Mouse (Mus musculus): ENCODE measurements around the gene Fcrl1.
A peak's percentile ranks its signal among the peaks of the same experiment; 100 is the strongest.
"Not testable (repeated sequence)": the region's sequence is repeated elsewhere in the genome, so short reads cannot be mapped to it uniquely, and the experiment has no call there.

Gene Fcrl1

GRCm38 (mm10) chr3:87376195-87377165, at the start of gene Fcrl1:
Fcrl1 (plus strand) TSS chr3:87376387.
- DNase-seq (ENCODE audit: low read depth, low spot score), result no peak

GRCm38 (mm10) chr3:87337899-87338298, 38.3 kb upstream of the Fcrl1 start:
- DNase-seq (ENCODE audit: low read depth, low spot score), result no peak

DNA sequence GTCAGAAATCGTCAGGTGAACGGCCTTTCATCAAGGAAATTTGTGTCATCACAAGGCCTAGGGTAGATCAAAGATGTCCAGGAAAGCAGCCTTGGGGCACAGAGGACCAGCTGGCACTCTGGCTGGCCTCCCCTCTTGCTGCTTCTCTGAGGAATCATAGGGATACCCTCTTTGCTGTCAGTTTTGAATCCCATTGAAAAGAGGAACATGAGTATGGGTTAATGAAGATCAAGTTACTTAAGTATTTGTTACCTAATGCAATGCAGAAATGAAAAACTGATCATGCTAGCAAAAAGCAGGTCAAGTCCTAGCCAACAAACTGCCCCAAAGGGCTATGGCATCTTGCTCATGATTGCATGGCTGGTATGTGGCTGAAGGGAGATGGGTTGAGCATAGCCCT, 25.2 kb upstream of the Fcrl1 start:
- DNase-seq (ENCODE audit: low read depth, low spot score), result not testable (repeated sequence)

DNA sequence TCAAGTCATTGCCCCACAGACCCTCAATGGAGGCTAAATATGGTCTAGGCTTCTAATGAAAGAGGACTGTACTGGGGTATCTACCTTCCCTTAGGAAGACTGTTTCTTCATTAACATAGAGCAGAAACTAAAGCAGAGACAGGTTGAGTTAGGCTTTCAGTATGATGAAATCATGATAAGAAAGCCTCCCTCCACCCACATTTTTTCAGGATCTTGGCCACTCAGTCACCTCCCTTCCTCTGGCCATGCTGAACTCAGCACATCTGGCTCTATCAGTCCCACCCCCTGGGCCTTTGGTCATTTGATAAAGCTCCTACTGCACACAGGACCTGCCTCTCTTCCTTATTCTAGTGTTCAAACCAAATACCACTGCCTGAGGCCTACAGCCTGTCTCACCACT, 18.6 kb upstream of the Fcrl1 start, which contains the start of gene Cd5l:
TSS of gene Cd5l (plus strand) at position 301 of the 400 bp plus-strand sequence.
- no peak for DNase-seq (ENCODE audit: low read depth, low spot score)

DNA sequence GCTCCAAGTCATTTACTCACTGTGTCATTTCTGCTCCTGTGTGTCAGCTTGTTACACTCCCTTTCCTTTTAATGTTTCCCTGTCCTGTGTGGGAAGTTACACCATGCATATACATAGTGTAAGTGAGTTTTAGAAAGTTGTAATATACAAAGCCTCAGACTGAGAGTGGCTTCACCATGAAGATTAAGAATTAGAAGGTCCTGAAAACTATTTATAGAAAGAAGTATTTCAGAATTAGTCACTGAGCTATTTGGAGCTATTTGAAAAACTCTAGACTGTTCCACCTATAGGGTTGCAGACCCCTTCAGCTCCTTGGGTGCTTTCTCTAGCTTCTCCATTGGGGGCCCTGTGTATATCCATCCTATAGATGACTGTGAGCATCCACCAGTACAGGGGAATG, 17.0 kb upstream of the Fcrl1 start:
- no peak for DNase-seq (ENCODE audit: low read depth, low spot score)

DNA sequence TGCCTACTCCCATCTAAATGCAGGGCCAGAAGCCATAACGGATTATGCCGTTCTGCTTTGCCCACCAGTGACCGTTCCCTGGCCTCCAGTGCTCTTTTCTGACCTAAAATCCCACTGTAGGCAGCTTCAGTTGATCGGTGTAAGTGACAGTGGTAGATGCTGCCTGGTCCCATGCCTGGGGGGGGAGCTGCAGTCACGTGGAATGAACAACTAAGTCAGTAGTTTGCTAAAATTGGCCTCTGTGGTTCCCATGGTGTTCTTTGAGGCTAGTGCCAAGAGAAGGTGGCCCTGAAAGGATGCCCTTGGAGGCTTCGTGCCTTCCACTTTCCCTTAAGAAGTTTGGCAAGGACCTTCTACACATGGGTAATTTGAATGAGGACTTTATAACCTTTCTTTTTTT, 15.7 kb upstream of the Fcrl1 start:
- DNase-seq (ENCODE audit: low read depth, low spot score), result no peak

- no peak for DNase-seq (ENCODE audit: low read depth, low spot score)
These were observed 10.5 kb upstream of the Fcrl1 start for GRCm38 (mm10) chr3:87365691-87366090.

- no peak for DNase-seq (ENCODE audit: low read depth, low spot score)
These were observed 8.7 kb upstream of the Fcrl1 start for GRCm38 (mm10) chr3:87367511-87367910.

DNA sequence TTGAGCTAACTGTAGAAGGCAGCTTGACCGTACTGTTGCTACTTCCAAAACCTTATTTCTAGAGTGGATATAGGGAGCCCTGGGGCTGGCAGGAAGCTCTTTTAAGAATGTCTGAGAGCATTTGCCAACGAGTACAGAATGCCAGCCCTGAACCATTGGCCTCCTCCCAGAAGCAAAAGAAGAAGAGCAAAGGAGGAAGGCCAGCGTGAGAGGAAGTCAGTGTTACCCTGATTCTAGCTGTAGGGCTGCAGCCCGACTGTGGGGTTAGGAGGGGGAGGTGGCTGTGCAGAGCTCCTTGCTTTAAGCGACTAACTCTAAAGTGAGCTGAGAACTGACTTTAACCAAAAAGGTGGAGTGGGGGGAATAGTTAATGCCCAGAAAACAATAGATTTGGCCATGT, 7.0 kb upstream of the Fcrl1 start:
- DNase-seq (ENCODE audit: low read depth, low spot score), result no peak

GRCm38 (mm10) chr3:87377228-87377627, 1.0 kb downstream of the Fcrl1 start:
- no peak for DNase-seq (ENCODE audit: low read depth, low spot score)

- DNase-seq (ENCODE audit: low read depth, low spot score), result no peak
These were observed 1.5 kb downstream of the Fcrl1 start for GRCm38 (mm10) chr3:87377719-87378118.

GRCm38 (mm10) chr3:87379641-87380315, 3.6 kb downstream of the Fcrl1 start:
- DNase-seq (ENCODE audit: low read depth, low spot score), result not testable (repeated sequence)

DNA sequence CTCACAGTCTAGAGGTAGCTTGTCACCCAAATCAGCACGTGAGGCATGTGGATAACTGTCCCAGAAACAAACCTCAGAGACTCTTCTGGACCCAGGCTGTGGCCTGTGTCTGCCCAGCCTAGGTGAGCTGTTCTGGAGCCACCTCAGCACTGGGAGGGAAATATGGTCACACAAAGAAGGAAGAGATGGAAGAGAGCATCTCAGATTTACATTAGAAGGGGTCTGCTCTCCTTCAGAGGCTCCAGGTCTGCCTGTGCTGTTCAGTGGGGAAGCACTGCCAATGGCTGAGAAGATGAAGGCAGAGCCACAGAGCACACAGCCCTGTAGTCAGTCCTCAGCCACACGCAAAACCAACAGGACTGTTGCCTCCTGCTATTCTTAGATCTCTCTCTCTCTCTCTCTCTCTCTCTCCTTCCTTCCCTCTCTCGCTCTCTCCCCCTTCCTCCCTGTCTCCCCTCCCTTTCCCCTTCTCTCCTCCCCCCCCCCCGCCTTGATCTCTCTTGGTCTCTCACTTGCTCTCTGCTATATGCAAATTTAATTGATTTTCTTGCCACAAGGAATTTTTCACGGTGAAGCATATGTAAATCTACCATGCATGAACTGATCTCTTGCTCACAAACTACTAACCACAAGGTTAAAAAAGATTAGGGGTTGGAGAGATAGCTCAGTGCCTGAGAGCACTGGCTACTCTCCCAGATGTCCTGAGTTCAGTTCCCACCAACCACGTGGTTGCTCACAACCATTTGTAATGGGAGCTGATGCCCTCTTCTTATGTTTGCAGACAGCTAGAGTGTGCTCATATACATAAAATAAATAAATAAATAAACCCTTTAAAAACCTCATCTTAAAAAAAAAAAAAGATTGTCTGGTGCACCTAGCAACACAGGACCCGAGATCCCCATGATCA, 5.9 kb downstream of the Fcrl1 start:
- no peak for DNase-seq (ENCODE audit: low read depth, low spot score)

GRCm38 (mm10) chr3:87383308-87383707, 7.1 kb downstream of the Fcrl1 start:
- DNase-seq (ENCODE audit: low read depth, low spot score), result no peak

- DNase-seq (ENCODE audit: low read depth, low spot score), result no peak
These were observed 8.9 kb downstream of the Fcrl1 start for GRCm38 (mm10) chr3:87385105-87385504.

DNA sequence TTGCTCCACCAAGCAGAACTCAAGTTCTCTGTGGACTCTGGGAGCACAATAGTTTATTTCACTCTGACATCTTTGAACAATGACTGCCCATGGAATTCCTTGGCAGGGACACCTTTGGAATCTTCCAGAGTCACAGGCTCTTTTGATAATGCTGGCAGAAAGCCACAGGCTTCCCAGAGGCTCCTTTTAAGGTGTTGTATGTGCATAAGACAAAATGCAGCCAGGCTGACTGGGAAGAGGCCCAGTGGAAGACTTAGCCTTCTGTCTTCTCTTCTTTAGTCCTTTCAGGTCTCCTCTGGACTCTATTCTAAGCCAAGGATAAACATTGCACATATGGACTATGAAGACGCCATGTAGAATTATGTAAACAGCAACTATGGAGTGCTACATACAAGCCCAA, 14.7 kb downstream of the Fcrl1 start:
- DNase-seq (ENCODE audit: low read depth, low spot score), result no peak

DNA sequence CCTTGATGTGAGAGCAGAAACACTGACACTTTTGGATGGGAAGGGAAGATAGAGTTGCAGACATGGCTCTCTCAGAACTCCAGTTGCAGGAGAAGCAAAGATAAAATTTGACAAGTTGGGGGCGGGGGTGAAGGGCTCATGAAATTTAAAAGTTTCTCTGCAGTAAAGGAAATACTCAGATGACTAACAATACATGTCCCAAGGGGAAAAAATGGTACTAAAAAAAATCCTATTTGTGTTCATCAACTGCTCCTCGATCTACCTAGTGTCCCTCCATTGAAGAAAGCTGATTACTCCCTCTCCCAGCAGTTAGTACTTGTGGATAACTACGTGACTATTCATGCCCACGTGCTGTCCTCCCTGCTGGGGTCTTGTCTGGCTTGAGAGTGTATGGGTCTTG, 22.6 kb downstream of the Fcrl1 start:
- DNase-seq (ENCODE audit: low read depth, low spot score), result no peak

GRCm38 (mm10) chr3:87399906-87400305, 23.7 kb downstream of the Fcrl1 start:
- no peak for DNase-seq (ENCODE audit: low read depth, low spot score)

GRCm38 (mm10) chr3:87401321-87401720, 25.1 kb downstream of the Fcrl1 start:
- no peak for DNase-seq (ENCODE audit: low read depth, low spot score)

GRCm38 (mm10) chr3:87408171-87408570, 32.0 kb downstream of the Fcrl1 start:
- peak; percentile 56 for DNase-seq (ENCODE audit: low read depth, low spot score)

- no peak for DNase-seq (ENCODE audit: low read depth, low spot score)
These were observed 33.2 kb downstream of the Fcrl1 start for GRCm38 (mm10) chr3:87409196-87409935.
